Mouse (Mus musculus) liver, adult 2 months (tissue): ENCODE measurements around the gene F7. TPM values are rescaled to one million over a fixed set of nuclear protein-coding genes. Genes with fewer than 3 reads are reported as not detected.
A peak's percentile ranks its signal among the peaks of the same experiment; 100 is the strongest.

ENCODE experiments used
- DNase-seq: peaks from one replicate; pipeline ENCODE4 v3.0.0-alpha.2; 2011; ENCODE audit warnings: low read depth, low spot score; ENCODE audit errors: extremely low read depth
- H3K27ac ChIP-seq: fragments of 200-500 bp; replicated peaks from 2 replicates; pipeline ENCODE4 v1.5.1; 2012; ENCODE audit warnings: low read depth, mild to moderate bottlenecking, control low read depth, inconsistent platforms, low read length; ENCODE audit not compliant: insufficient read depth
- H3K27me3 ChIP-seq: fragments of 200-500 bp; 2 replicates; pipeline ENCODE4 v1.6.1; 2012; ENCODE audit warnings: mild to moderate bottlenecking, moderate library complexity, low read length, inconsistent platforms; ENCODE audit not compliant: control insufficient read depth, insufficient read depth
- H3K36me3 ChIP-seq: fragments of 200-500 bp; 2 replicates; pipeline ENCODE4 v1.6.1; 2012; ENCODE audit warnings: low read length, inconsistent platforms; ENCODE audit not compliant: control insufficient read depth, insufficient read depth
- H3K4me1 ChIP-seq: fragments of 200-500 bp; 2 replicates; pipeline ENCODE4 v1.6.1; 2011; ENCODE audit warnings: low read length; ENCODE audit not compliant: control insufficient read depth, insufficient read depth
- H3K4me3 ChIP-seq: fragments of 200-500 bp; 2 replicates; pipeline ENCODE4 v1.5.1; 2011; ENCODE audit warnings: low read depth, mild to moderate bottlenecking, control low read depth, low read length, moderate library complexity; ENCODE audit not compliant: insufficient read depth
- H3K79me2 ChIP-seq: fragments of 200-500 bp; 2 replicates; pipeline ENCODE4 v1.6.1; 2012; ENCODE audit warnings: inconsistent platforms, mild to moderate bottlenecking, low read length, moderate library complexity; ENCODE audit not compliant: control insufficient read depth, insufficient read depth
- H3K9ac ChIP-seq: fragments of 200-500 bp; 2 replicates; pipeline ENCODE4 v1.6.1; 2012; ENCODE audit warnings: low read depth, mild to moderate bottlenecking, control low read depth, inconsistent platforms, low read length
- CTCF ChIP-seq: fragments of 200-500 bp; IDR thresholded peaks from 2 replicates; pipeline ENCODE4 v1.5.1; 2011; ENCODE audit warnings: low read depth, low read length, control low read depth
- POLR2A ChIP-seq: fragments of 200-500 bp; IDR thresholded peaks from 2 replicates; pipeline ENCODE4 v1.6.1; 2011; ENCODE audit warnings: low read length, control low read depth; ENCODE audit not compliant: insufficient read depth; ENCODE audit errors: extremely low read depth
- WGBS: fragments of 180-500 bp; shearing (Covaris S2); methylation state at CpG from one replicate; pipeline ENCODE4 v1.1.7; 2018; 5-methylcytosine and 5-hydroxymethylcytosine counted together
- polyA plus RNA-seq: library from polyadenylated mRNA; depleted of rRNA; stranded (reverse); fragments of >200 nt; gene quantifications from 2 replicates; pipeline ENCODE4 v1.2.3, GENCODE M21; 2012; rRNA removed
- total RNA-seq: library from RNA; depleted of rRNA; stranded (reverse); fragments of >200 nt; gene quantifications from 2 replicates; pipeline ENCODE4 v1.2.3, GENCODE M21; 2014; rRNA removed

The F7 gene
- total RNA-seq (95.0 and 117 TPM in 2 replicates), polyA plus RNA-seq (173 and 185 TPM in 2 replicates)

- H3K36me3 ChIP-seq = peaks cover 4% of the 10 kb centered on the region; the same call in 1 of the 2 replicates
- TF ChIP-seq POLR2A (peak; percentile 67; the same call in 1 of the 2 replicates), CTCF (no peak)
- H3K4me1 ChIP-seq = peaks cover 15% of the 10 kb centered on the region
- H3K27ac ChIP-seq = peak within 1 kb of the TSS; percentile 85
- DNase-seq = peak; percentile 91
- WGBS = 19% methylated on average over 10 of the region's 10 CpGs
- H3K79me2 ChIP-seq = 0 out of 2 replicates have a peak, but pooled peaks cover 6% of the 10 kb centered on the region
- peak within 1 kb of the TSS; percentile 52 for H3K9ac ChIP-seq
- peak within 1 kb of the TSS; percentile 52 for H3K4me3 ChIP-seq
- H3K27me3 ChIP-seq = no peaks in the 10 kb centered on the region
These were observed at the start of gene F7 for GRCm38 (mm10) chr8:13025487-13026224. Gene F7 (plus strand): TSS chr8:13026034.

- TF ChIP-seq CTCF (no peak), POLR2A (no peak)
- WGBS = 78% methylated on average over 11 of the region's 11 CpGs
- H3K27me3 ChIP-seq = peaks cover 3% of the 10 kb centered on the region; the same call in 1 of the 2 replicates
These were observed 49.5 kb upstream of the F7 start for GRCm38 (mm10) chr8:12976290-12976689.

GRCm38 (mm10) chr8:12976723-12977122 lies 49.1 kb upstream of the F7 start:
- H3K4me3 ChIP-seq = no peak overlapping the region
- no peak for TF ChIP-seq CTCF
- no peak for TF ChIP-seq POLR2A
- no peak overlapping the region for H3K27ac ChIP-seq
- H3K79me2 ChIP-seq = no peaks in the 10 kb centered on the region
- no peak for DNase-seq
- H3K36me3 ChIP-seq = no peaks in the 10 kb centered on the region
- H3K27me3 ChIP-seq = peaks cover 3% of the 10 kb centered on the region; the same call in 1 of the 2 replicates
- H3K4me1 ChIP-seq = no peaks in the 10 kb centered on the region
- no peak overlapping the region for H3K9ac ChIP-seq
- WGBS = 50% methylated on average over 5 of the region's 5 CpGs

More at GRCm38 (mm10) chr8:12976290-12976689, 49.5 kb upstream of the F7 start:
- H3K79me2 ChIP-seq = no peaks in the 10 kb centered on the region
- no peak for DNase-seq
- no peak overlapping the region for H3K27ac ChIP-seq
- H3K9ac ChIP-seq = no peak overlapping the region
- H3K36me3 ChIP-seq = no peaks in the 10 kb centered on the region
- no peaks in the 10 kb centered on the region for H3K4me1 ChIP-seq
- no peak overlapping the region for H3K4me3 ChIP-seq

- DNase-seq = no peak
- no peaks in the 10 kb centered on the region for H3K4me1 ChIP-seq
- no peak overlapping the region for H3K27ac ChIP-seq
- no peaks in the 10 kb centered on the region for H3K79me2 ChIP-seq
- H3K27me3 ChIP-seq = peaks cover 3% of the 10 kb centered on the region; the same call in 1 of the 2 replicates
- no peak for TF ChIP-seq POLR2A
- no peak for TF ChIP-seq CTCF
- H3K4me3 ChIP-seq = no peak overlapping the region
- no peak overlapping the region for H3K9ac ChIP-seq
- WGBS = 63% methylated on average over 12 of the region's 12 CpGs
- no peaks in the 10 kb centered on the region for H3K36me3 ChIP-seq
These were observed 48.5 kb upstream of the F7 start for GRCm38 (mm10) chr8:12977325-12977724.

- H3K36me3 ChIP-seq = no peaks in the 10 kb centered on the region
- H3K79me2 ChIP-seq = no peaks in the 10 kb centered on the region
- DNase-seq = no peak
- TF ChIP-seq CTCF = no peak
- TF ChIP-seq POLR2A = no peak
- H3K4me1 ChIP-seq = no peaks in the 10 kb centered on the region
- H3K27ac ChIP-seq = no peak overlapping the region
- no peak overlapping the region for H3K4me3 ChIP-seq
- H3K9ac ChIP-seq = no peak overlapping the region
- 53% methylated on average over 2 of the region's 2 CpGs for WGBS
- H3K27me3 ChIP-seq = peaks cover 3% of the 10 kb centered on the region; the same call in 1 of the 2 replicates
These were observed 47.5 kb upstream of the F7 start for GRCm38 (mm10) chr8:12978308-12978707.

GRCm38 (mm10) chr8:12978726-12979125 lies 47.1 kb upstream of the F7 start:
- H3K27ac ChIP-seq = no peak overlapping the region
- no peak overlapping the region for H3K9ac ChIP-seq
- H3K27me3 ChIP-seq = peaks cover 3% of the 10 kb centered on the region; the same call in 1 of the 2 replicates
- H3K4me3 ChIP-seq = no peak overlapping the region
- TF ChIP-seq CTCF (peak; percentile 79), POLR2A (no peak)
- no peaks in the 10 kb centered on the region for H3K36me3 ChIP-seq
- 31% methylated on average over 5 of the region's 5 CpGs for WGBS
- H3K79me2 ChIP-seq = no peaks in the 10 kb centered on the region
- no peaks in the 10 kb centered on the region for H3K4me1 ChIP-seq
- peak; percentile 63 for DNase-seq
